9 mouse cellular contexts compared by ENCODE assay signal in genomic region chr5:32857781-32858220, GRCm38 (mm10). TPM values are rescaled to one million over a fixed set of nuclear protein-coding genes. Genes with fewer than 3 reads are reported as not detected.
DNase-seq lines count a peak whose midpoint lies in the region; ATAC-seq and TF ChIP-seq lines count a peak whose summit lies in the region.
"Had no signal": no experiment of that assay in that cellular context is flagged by ENCODE, and none has a peak within 500 bp of the region (broad histone marks: within the 10 kb centered on the region; RNA-seq: fewer than 3 reads in every experiment).

No protein-coding gene starts in this region.

- 4% methylated on average over 6 of the region's 6 CpGs for WGBS in forebrain, embryonic 12.5 days
- 4% methylated on average over 6 of the region's 6 CpGs for WGBS in liver, postnatal 0 days (ENCODE audit: insufficient replicate concordance)

- DNase-seq in MEL (ENCODE audit: low read depth, low spot score) = peak; percentile 80
- DNase-seq in c-Kit-positive CD71-positive TER-119-positive erythroid progenitor cells, embryonic 14.5 days (ENCODE audit: low spot score) = peak; percentile 52
- DNase-seq in heart, postnatal 36 days = peak; percentile 32 to 43
- peak; percentile 46 to 72 for DNase-seq in layer of hippocampus, adult 18-20 months (ENCODE audit: low spot score in 2 of 2)
- DNase-seq in liver, postnatal 0 days = peak; percentile 45
- peak; percentile 18 for DNase-seq in ovary, postnatal 14 days (ENCODE audit: low spot score)

- no peak; the same call in 1 of the 2 replicates for ATAC-seq in forebrain, embryonic 12.5 days (ENCODE audit: low FRiP score)
- ATAC-seq in liver, postnatal 0 days = no peak
- no peak for ATAC-seq in activated CD4-positive, CD25-positive, alpha-beta regulatory T cell, adult 4 months

- TF ChIP-seq POLR2A in MEL (IDR thresholded peaks at IDR 0.05; ENCODE audit: control insufficient read depth in 1 of 2, insufficient read depth in 1 of 2, low read depth in 1 of 2, low read length in 2 of 2, poor library complexity in 1 of 2) = peak in 1 of 2 experiments; percentile 49; a peak in 1 of 4 replicates

- TF ChIP-seq RAD21 in MEL (IDR thresholded peaks at IDR 0.05; ENCODE audit: low read depth, low read length) = no peak

- peak overlapping the region; percentile 64 for H3K4me2 ChIP-seq in forebrain, embryonic 12.5 days
- H3K4me2 ChIP-seq in liver, postnatal 0 days (ENCODE audit: low read depth, low read length) = peak overlapping the region; percentile 83

- TF ChIP-seq CTCF in MEL (IDR thresholded peaks at IDR 0.05 in 2 of 3, conservative IDR thresholded peaks at IDR 0.05 in 1 of 3; ENCODE audit: control insufficient read depth in 1 of 3, insufficient read depth in 1 of 3, low read depth in 2 of 3, low read length in 3 of 3, poor library complexity in 1 of 3, severe bottlenecking in 1 of 3) = no peak
- TF ChIP-seq CTCF in liver, postnatal 0 days (IDR thresholded peaks at IDR 0.05; ENCODE audit: low read depth) = 0 out of 2 replicates have a peak, but pooled peaks have one; percentile 5

- no peaks in the 10 kb centered on the region for H3K27me3 ChIP-seq in MEL (ENCODE audit: control insufficient read depth in 1 of 2, insufficient read depth in 2 of 2, low read length in 2 of 2)
- no peaks in the 10 kb centered on the region for H3K27me3 ChIP-seq in forebrain, embryonic 12.5 days
- H3K27me3 ChIP-seq in liver, postnatal 0 days (ENCODE audit: insufficient read depth, low read length) = no peaks in the 10 kb centered on the region

- peaks cover 3 to 4% of the 10 kb centered on the region in 2 experiments for H3K4me1 ChIP-seq in MEL (ENCODE audit: control insufficient read depth in 1 of 2, insufficient read depth in 2 of 2, low read length in 2 of 2)
- peaks cover 10% of the 10 kb centered on the region for H3K4me1 ChIP-seq in forebrain, embryonic 12.5 days
- H3K4me1 ChIP-seq in liver, postnatal 0 days (ENCODE audit: insufficient read depth) = peaks cover 19% of the 10 kb centered on the region

- intact Hi-C loops in heart, postnatal 36 days (cut with DNase I) = loop anchor here (10.0 kb wide), 1 partner anchor 243 kb away; the partner anchor contains the start of gene Yes1

- H3K27ac ChIP-seq in MEL (ENCODE audit: control insufficient read depth, low read depth, low read length) = peak overlapping the region; percentile 23
- no peak overlapping the region for H3K27ac ChIP-seq in forebrain, embryonic 12.5 days
- H3K27ac ChIP-seq in liver, postnatal 0 days (ENCODE audit: low read depth) = no peak overlapping the region

- H3K9me3 ChIP-seq in MEL (replicated peaks; ENCODE audit: insufficient read depth, low read length) = no peaks in the 10 kb centered on the region
- H3K9me3 ChIP-seq in forebrain, embryonic 12.5 days = no peaks in the 10 kb centered on the region
- H3K9me3 ChIP-seq in liver, postnatal 0 days (ENCODE audit: low read length) = no peaks in the 10 kb centered on the region

- peak overlapping the region; percentile 43 for H3K9ac ChIP-seq in MEL (ENCODE audit: control insufficient read depth, low read depth, low read length, poor library complexity, severe bottlenecking)
- peak overlapping the region; percentile 44 for H3K9ac ChIP-seq in forebrain, embryonic 12.5 days
- 0 out of 2 replicates have a peak overlapping the region, but pooled peaks have one; percentile 23 for H3K9ac ChIP-seq in liver, postnatal 0 days (replicated peaks)

- TF ChIP-seq EP300 in MEL (IDR thresholded peaks at IDR 0.05; ENCODE audit: low read depth in 1 of 2, low read length in 2 of 2) = no peak
- TF ChIP-seq EP300 in liver, postnatal 0 days (IDR thresholded peaks at IDR 0.05; ENCODE audit: low read depth) = no peak

- peaks cover 12% of the 10 kb centered on the region for H3K79me2 ChIP-seq in MEL (ENCODE audit: control insufficient read depth, insufficient read depth, low read length, poor library complexity)

- peaks cover 0 to 12% of the 10 kb centered on the region in 2 experiments; a peak in 2 of 4 replicates for H3K36me3 ChIP-seq in MEL (ENCODE audit: control insufficient read depth in 1 of 2, insufficient read depth in 2 of 2, low read length in 2 of 2)
- H3K36me3 ChIP-seq in forebrain, embryonic 12.5 days (replicated peaks) = no peaks in the 10 kb centered on the region
- H3K36me3 ChIP-seq in liver, postnatal 0 days (replicated peaks; ENCODE audit: insufficient read depth, low read length) = no peaks in the 10 kb centered on the region

- H3K4me3 ChIP-seq in MEL (ENCODE audit: control insufficient read depth in 1 of 2, insufficient read depth in 1 of 2, low read depth in 2 of 2, low read length in 2 of 2) = peak overlapping the region; percentile 21 to 54
- H3K4me3 ChIP-seq in forebrain, embryonic 12.5 days (replicated peaks) = peak overlapping the region; percentile 45
- H3K4me3 ChIP-seq in liver, postnatal 0 days (ENCODE audit: low read depth, low read length) = peak overlapping the region; percentile 48

TF ChIP-seq in MEL, 35 proteins besides CTCF, POLR2A, EP300 and RAD21 (continues in another document):
- TF ChIP-seq GABPA (IDR thresholded peaks at IDR 0.05; ENCODE audit: low read depth, low read length) (no peak), SIN3A (IDR thresholded peaks at IDR 0.05; ENCODE audit: low read length) (peak; percentile 90), ZNF384 (IDR thresholded peaks at IDR 0.05; ENCODE audit: low read depth, low read length) (peak; percentile 87), MYC (IDR thresholded peaks at IDR 0.05; ENCODE audit: low read depth, low read length) (peak; percentile 82; the same call in 1 of the 2 replicates), MAX (IDR thresholded peaks at IDR 0.05; ENCODE audit: low read length) (no peak), CHD1 (IDR thresholded peaks at IDR 0.05; ENCODE audit: low read depth, low read length) (no peak), CHD2 (IDR thresholded peaks at IDR 0.05; ENCODE audit: low read length) (no peak), USF1 (IDR thresholded peaks at IDR 0.05; ENCODE audit: low read depth, low read length) (no peak), MAZ (IDR thresholded peaks at IDR 0.05; ENCODE audit: low read depth, low read length) (no peak), UBTF (IDR thresholded peaks at IDR 0.05; ENCODE audit: borderline replicate concordance, insufficient read depth, low read depth, low read length) (no peak), POLR2AphosphoS5 (IDR thresholded peaks at IDR 0.05; ENCODE audit: borderline replicate concordance, low read depth, low read length) (no peak), NRF1 (IDR thresholded peaks at IDR 0.05; ENCODE audit: insufficient read depth, low read depth, low read length, poor library complexity, severe bottlenecking) (no peak), E2F4 (IDR thresholded peaks at IDR 0.05; ENCODE audit: borderline replicate concordance, low read depth, low read length) (no peak), TBP (IDR thresholded peaks at IDR 0.05; ENCODE audit: low read depth, low read length) (peak; percentile 76; the same call in 1 of the 2 replicates), BHLHE40 (IDR thresholded peaks at IDR 0.05; ENCODE audit: borderline replicate concordance, low read depth, low read length) (no peak), GATA1 (IDR thresholded peaks at IDR 0.05; ENCODE audit: low read depth, low read length) (0 out of 2 replicates have a peak, but pooled peaks have one; percentile 12), KAT2A (conservative IDR thresholded peaks at IDR 0.05; ENCODE audit: low read depth, low read length) (no peak; the same call in 1 of the 2 replicates), TCF12 (IDR thresholded peaks at IDR 0.05; ENCODE audit: low read depth, low read length) (no peak), MAFK (IDR thresholded peaks at IDR 0.05; ENCODE audit: borderline replicate concordance, low read depth, low read length) (no peak), TAL1 (IDR thresholded peaks at IDR 0.05; ENCODE audit: low read length) (no peak), MYB (IDR thresholded peaks at IDR 0.05; ENCODE audit: low read depth, low read length) (no peak), SMC3 (IDR thresholded peaks at IDR 0.05; ENCODE audit: low read depth, low read length) (no peak), HCFC1 (IDR thresholded peaks at IDR 0.05; ENCODE audit: low read depth, low read length) (peak; percentile 96), POLR2AphosphoS2 (IDR thresholded peaks at IDR 0.05; ENCODE audit: low read length) (no peak), ZC3H11A (IDR thresholded peaks at IDR 0.05; ENCODE audit: low read depth, low read length) (no peak), ZKSCAN1 (IDR thresholded peaks at IDR 0.05; ENCODE audit: low read depth, low read length) (no peak)

RNA-seq across cellular contexts. Expression of gene Prr14l, which starts 3.7 kb away (rescaled TPM):
- 36.0 and 37.0 TPM in 2 replicates for total RNA-seq in MEL (2012; rRNA removed)
- 100 to 1,000 TPM in 1 of 2 experiments, 10 to 100 TPM in 1; 39.9 to 135 TPM for polyA plus RNA-seq in MEL (2012; ENCODE audit: insufficient read depth in 1 of 2, insufficient read length in 2 of 2, low read depth in 1 of 2, low replicate concordance in 2 of 2, missing spikeins in 1 of 2)
- 14.2 and 18.5 TPM in 2 replicates for polyA plus RNA-seq in forebrain, embryonic 12.5 days (2016; fragmentation: Nextera tagmentation; extraction: Ambion mirVana)
- 1 to 10 TPM; 6.1 to 6.4 TPM for total RNA-seq in heart, postnatal 36 days (2021)
- 10 to 100 TPM; 48.0 to 48.8 TPM for total RNA-seq in layer of hippocampus, adult 18-20 months (2021)
- polyA plus RNA-seq in liver, postnatal 0 days (2015; fragmentation: Nextera tagmentation; extraction: Ambion mirVana) = 5.6 and 7.4 TPM in 2 replicates
- polyA plus RNA-seq in activated CD4-positive, CD25-positive, alpha-beta regulatory T cell, adult 4 months (2017; shearing (Covaris generic)) = 10 to 100 TPM; 18.6 to 28.0 TPM

RNA-seq across cellular contexts. Expression of gene Depdc5, which starts 5.7 kb away (rescaled TPM):
- 18.0 and 20.3 TPM in 2 replicates for total RNA-seq in MEL (2012; rRNA removed)
- 10 to 100 TPM in 1 of 2 experiments, not detected in 1; 23.9 TPM for polyA plus RNA-seq in MEL (2012; ENCODE audit: insufficient read depth in 1 of 2, insufficient read length in 2 of 2, low read depth in 1 of 2, low replicate concordance in 2 of 2, missing spikeins in 1 of 2)
- 39.6 and 40.2 TPM in 2 replicates for polyA plus RNA-seq in forebrain, embryonic 12.5 days (2016; fragmentation: Nextera tagmentation; extraction: Ambion mirVana)
- total RNA-seq in heart, postnatal 36 days (2021) = 10 to 100 TPM; 24.6 to 25.1 TPM
- total RNA-seq in layer of hippocampus, adult 18-20 months (2021) = 10 to 100 TPM; 69.8 to 74.9 TPM
- polyA plus RNA-seq in liver, postnatal 0 days (2015; fragmentation: Nextera tagmentation; extraction: Ambion mirVana) = 3.0 and 3.6 TPM in 2 replicates
- 10 to 100 TPM; 19.2 to 19.8 TPM for polyA plus RNA-seq in activated CD4-positive, CD25-positive, alpha-beta regulatory T cell, adult 4 months (2017; shearing (Covaris generic))

RNA-seq across cellular contexts. Expression of gene Gm20671, which starts 30.9 kb away (rescaled TPM):
- not detected in 2 replicates for total RNA-seq in MEL (2012; rRNA removed)
- 1 to 10 TPM in 1 of 2 experiments, not detected in 1; 7.3 TPM for polyA plus RNA-seq in MEL (2012; ENCODE audit: insufficient read depth in 1 of 2, insufficient read length in 2 of 2, low read depth in 1 of 2, low replicate concordance in 2 of 2, missing spikeins in 1 of 2)
- not detected in 2 replicates for polyA plus RNA-seq in forebrain, embryonic 12.5 days (2016; fragmentation: Nextera tagmentation; extraction: Ambion mirVana)
- 1 to 10 TPM; 1.3 to 1.5 TPM for total RNA-seq in heart, postnatal 36 days (2021)
- total RNA-seq in layer of hippocampus, adult 18-20 months (2021) = not detected
- polyA plus RNA-seq in liver, postnatal 0 days (2015; fragmentation: Nextera tagmentation; extraction: Ambion mirVana) = not detected in 2 replicates
- not detected for polyA plus RNA-seq in activated CD4-positive, CD25-positive, alpha-beta regulatory T cell, adult 4 months (2017; shearing (Covaris generic))
- total RNA-seq: gastrocnemius, postnatal 4 days had no signal

Comparison
In these comparisons a context has a peak if more than half of its experiments do, and no peak if none do; other contexts are left out.
1. DNase-seq: peak in every context shown above with its lines; median percentile 80 in MEL; 59 in layer of hippocampus, adult 18-20 months; 52 in c-Kit-positive CD71-positive TER-119-positive erythroid progenitor cells, embryonic 14.5 days; 45 in liver, postnatal 0 days; 38 in heart, postnatal 36 days; 18 in ovary, postnatal 14 days.